Mouse (Mus musculus) forebrain, embryonic 15.5 days (tissue): Measurements from ENCODE around the gene Gpr34. TPM values are rescaled to one million over a fixed set of nuclear protein-coding genes. Genes with fewer than 3 reads are reported as not detected.

ENCODE experiments used
- ATAC-seq: fragments of 200-750 bp; cut with Nextera tagmentation; replicated peaks from 2 replicates; pipeline ENCODE4 v1.8.0; 2017; ENCODE audit warnings: mild to moderate bottlenecking, moderate TSS enrichment, moderate library complexity
- H3K27ac ChIP-seq: fragments of 300-500 bp; sonication (generic); replicated peaks from 2 replicates; pipeline ENCODE4 v1.5.1; 2015; ENCODE audit warnings: mild to moderate bottlenecking, inconsistent platforms
- H3K27me3 ChIP-seq: fragments of 300-500 bp; sonication (generic); 2 replicates; pipeline ENCODE4 v1.6.1; 2015; ENCODE audit warnings: inconsistent platforms
- H3K36me3 ChIP-seq: fragments of 300-500 bp; sonication (generic); 2 replicates; pipeline ENCODE4 v1.6.1; 2015; ENCODE audit warnings: mild to moderate bottlenecking, inconsistent platforms
- H3K4me1 ChIP-seq: fragments of 300-500 bp; sonication (generic); 2 replicates; pipeline ENCODE4 v1.6.1; 2015; ENCODE audit warnings: inconsistent platforms
- H3K4me2 ChIP-seq: fragments of 300-500 bp; sonication (generic); replicated peaks from 2 replicates; pipeline ENCODE4 v1.6.1; 2015; ENCODE audit warnings: mild to moderate bottlenecking, inconsistent platforms
- H3K4me3 ChIP-seq: fragments of 300-500 bp; sonication (generic); 2 replicates; pipeline ENCODE4 v1.5.1; 2015; ENCODE audit warnings: mild to moderate bottlenecking, inconsistent platforms
- H3K9ac ChIP-seq: fragments of 300-500 bp; sonication (generic); replicated peaks from 2 replicates; pipeline ENCODE4 v1.6.1; 2015; ENCODE audit warnings: mild to moderate bottlenecking, inconsistent platforms
- H3K9me3 ChIP-seq: fragments of 300-500 bp; sonication (generic); 2 replicates; pipeline ENCODE4 v1.6.1; 2016; ENCODE audit warnings: inconsistent platforms
- WGBS: fragments of 180-500 bp; shearing (Covaris S2); methylation state at CpG from one replicate; pipeline ENCODE4 v1.1.7; 2015; ENCODE audit warnings: mixed read lengths; 5-methylcytosine and 5-hydroxymethylcytosine counted together
- microRNA-seq: library from miRNA; unstranded; fragments of <30 nt; microRNA quantifications from one replicate; pipeline ENCODE4, GENCODE M21; 2016
- polyA plus RNA-seq: library from polyadenylated mRNA; unstranded; fragments of >200 nt; fragmentation: Nextera tagmentation; extraction: Ambion mirVana; gene quantifications from 2 replicates; pipeline ENCODE4 v1.2.1, GENCODE M21; 2015

Gene Gpr34
- polyA plus RNA-seq, 1 experiment from 2014 or later = 3.5 TPM

- no peaks in the 10 kb centered on the region for H3K27me3 ChIP-seq
- no peak overlapping the region for H3K27ac ChIP-seq
- H3K9me3 ChIP-seq = no peaks in the 10 kb centered on the region
- no peak overlapping the region for H3K9ac ChIP-seq
- 88% methylated on average over 1 of the region's 1 CpGs for WGBS
- no peak overlapping the region for H3K4me3 ChIP-seq
- ATAC-seq = no peak
- H3K4me2 ChIP-seq = no peak overlapping the region
- no peaks in the 10 kb centered on the region for H3K4me1 ChIP-seq
- H3K36me3 ChIP-seq = no peaks in the 10 kb centered on the region
These were observed 54.7 kb downstream of the Gpr34 start for GRCm38 (mm10) chrX:13686589-13686988.

GRCm38 (mm10) chrX:13688356-13688755, 56.5 kb downstream of the Gpr34 start:
- Histone ChIP-seq H3K27me3 (no peaks in the 10 kb centered on the region), H3K4me3 (no peak overlapping the region), H3K27ac (no peak overlapping the region), H3K4me2 (no peak overlapping the region), H3K9me3 (no peaks in the 10 kb centered on the region), H3K36me3 (no peaks in the 10 kb centered on the region), H3K9ac (no peak overlapping the region), H3K4me1 (no peaks in the 10 kb centered on the region)
- WGBS = 52% methylated on average over 2 of the region's 2 CpGs
- no peak for ATAC-seq

Small RNA genes within 50 kb of the gene (microRNA-seq; reads per million reads assigned to microRNA genes)
- gene Gm25246 = not detected

Other genes with a start within 250 kb of the Gpr34 start
- gene Nyx, start 166.0 kb upstream of the Gpr34 start, polyA plus RNA-seq = 0.10 and 0.13 TPM in 2 replicates
- gene Gpr82, start 29.3 kb downstream of the Gpr34 start, polyA plus RNA-seq = 0.45 and 0.65 TPM in 2 replicates
- 43.7 and 46.9 TPM in 2 replicates for gene Cask, start 219.3 kb downstream of the Gpr34 start, polyA plus RNA-seq